Mouse (Mus musculus) T-helper 17 cell (primary cell): ENCODE results near the gene Tysnd1.

Experiments used
- in situ Hi-C, 2 experiments: fragments of 300-600 bp; cut with MboI, MseI; formaldehyde crosslinking; loops; 1 replicate in 1 of 2; 2 replicates in 1 of 2; pipeline ENCODE4 v1.15.1; 2025; ENCODE audit warnings: high pct_unique_total_duplicates in 2 of 2

The Tysnd1 gene

GRCm38 (mm10) chr10:61730171-61730570, 34.9 kb downstream of the Tysnd1 start:
- in situ Hi-C loops, result loop anchor here in 1 of 2 experiments (5.0 kb wide), 1 partner anchor 503 kb away; no protein-coding TSS in a partner anchor

GRCm38 (mm10) chr10:61734377-61734776, 39.1 kb downstream of the Tysnd1 start:
- in situ Hi-C loops, result loop anchor here in 1 of 2 experiments (5.0 kb wide), 1 partner anchor 507 kb away; no protein-coding TSS in a partner anchor

- in situ Hi-C loops, result no loop called here
These were observed 41.4 kb downstream of the Tysnd1 start for GRCm38 (mm10) chr10:61736671-61737078.

GRCm38 (mm10) chr10:61737537-61737936, 42.2 kb downstream of the Tysnd1 start:
- in situ Hi-C loops, result no loop called here

GRCm38 (mm10) chr10:61738126-61738525, 42.8 kb downstream of the Tysnd1 start:
- in situ Hi-C loops, result no loop called here

GRCm38 (mm10) chr10:61741306-61741705, 46.0 kb downstream of the Tysnd1 start:
- in situ Hi-C loops, result no loop called here

- in situ Hi-C loops, result no loop called here
These were observed 46.6 kb downstream of the Tysnd1 start for GRCm38 (mm10) chr10:61741873-61742272.

- in situ Hi-C loops, result no loop called here
These were observed 47.0 kb downstream of the Tysnd1 start for GRCm38 (mm10) chr10:61742336-61742735.

- in situ Hi-C loops, result no loop called here
These were observed 49.8 kb downstream of the Tysnd1 start for GRCm38 (mm10) chr10:61745133-61745532.

- in situ Hi-C loops, result no loop called here
These were observed 52.0 kb downstream of the Tysnd1 start for GRCm38 (mm10) chr10:61747302-61747701.

- in situ Hi-C loops, result no loop called here
These were observed 54.7 kb downstream of the Tysnd1 start for GRCm38 (mm10) chr10:61750014-61750413.

GRCm38 (mm10) chr10:61751534-61752219, 56.4 kb downstream of the Tysnd1 start:
- in situ Hi-C loops, result no loop called here
